Mouse (Mus musculus): ENCODE measurements at regions not wholly inside any gene's neighbourhood (a gene's known extent, or its start where the extent isn't known, plus 50 kb on each side); places are given as distances from the start of the nearest gene placed in this dataset.

DNA sequence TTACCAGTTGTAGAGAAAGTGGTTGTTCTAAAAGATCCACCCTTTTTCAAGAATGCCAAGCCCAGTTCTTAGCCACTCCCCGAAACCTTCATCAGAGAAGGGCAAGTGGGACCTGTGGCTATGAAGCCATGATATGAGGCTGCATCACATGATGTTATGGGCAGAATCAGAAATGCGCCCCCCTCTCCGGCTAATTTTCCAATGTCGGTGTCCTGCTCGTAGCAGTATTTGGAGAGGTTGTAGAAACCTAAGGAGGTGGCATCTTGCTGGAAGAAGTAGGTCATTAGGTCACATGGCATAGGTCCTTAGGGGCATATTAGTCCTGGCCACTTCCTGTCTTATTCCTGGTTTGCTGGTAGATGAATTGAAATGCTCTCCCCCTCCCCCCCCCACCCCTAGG lies 460.1 kb downstream of the Ccdc171 start:
- no peak for DNase-seq (ENCODE audit: low spot score in 2 of 2)
- intact Hi-C loops (cut with DNase I) = no loop called here

DNA sequence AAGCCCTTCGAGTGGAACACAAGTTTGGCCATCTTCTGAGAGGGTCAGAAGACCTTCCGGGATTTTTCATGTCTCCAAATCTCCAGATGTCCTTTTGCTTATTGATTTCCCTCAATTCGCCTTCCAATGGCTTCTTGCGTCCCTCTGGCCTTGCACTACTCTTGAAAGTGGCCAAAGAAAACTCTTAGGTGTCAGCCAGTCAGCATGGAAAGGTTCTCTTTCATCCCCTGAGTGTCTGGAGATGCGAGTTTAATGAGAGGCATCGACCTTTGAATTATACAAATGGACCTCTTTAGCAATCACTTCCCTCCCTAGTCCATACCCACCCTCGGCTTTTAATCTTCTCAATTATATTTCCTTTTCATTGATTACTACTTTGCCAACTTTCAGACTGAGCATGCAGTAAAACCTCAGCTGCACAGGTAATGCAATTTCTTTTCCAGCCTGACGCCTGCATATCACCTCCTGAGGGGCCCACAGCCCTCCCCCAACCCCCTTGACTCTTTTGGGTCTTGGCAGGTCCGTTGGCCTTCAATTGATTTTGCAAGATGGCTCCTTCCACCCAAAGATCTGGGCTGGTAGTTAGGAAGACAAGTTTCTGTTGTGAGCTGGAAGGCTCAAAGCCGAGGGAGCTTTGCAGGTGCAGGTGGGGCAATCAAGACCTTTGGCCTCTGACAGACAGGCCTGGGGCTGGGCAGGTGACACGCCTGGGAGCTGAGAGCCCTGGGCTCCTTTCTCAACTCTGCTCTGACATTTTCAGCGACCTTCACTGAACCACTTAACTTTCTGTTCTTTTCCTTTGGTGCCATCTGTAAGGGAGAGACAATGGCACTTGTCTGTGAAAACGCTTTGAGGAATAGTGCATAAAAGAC lies 461.8 kb downstream of the Ccdc171 start:
- intact Hi-C loops (cut with DNase I) = no loop called here
- no peak for DNase-seq (ENCODE audit: low spot score in 2 of 2)

DNA sequence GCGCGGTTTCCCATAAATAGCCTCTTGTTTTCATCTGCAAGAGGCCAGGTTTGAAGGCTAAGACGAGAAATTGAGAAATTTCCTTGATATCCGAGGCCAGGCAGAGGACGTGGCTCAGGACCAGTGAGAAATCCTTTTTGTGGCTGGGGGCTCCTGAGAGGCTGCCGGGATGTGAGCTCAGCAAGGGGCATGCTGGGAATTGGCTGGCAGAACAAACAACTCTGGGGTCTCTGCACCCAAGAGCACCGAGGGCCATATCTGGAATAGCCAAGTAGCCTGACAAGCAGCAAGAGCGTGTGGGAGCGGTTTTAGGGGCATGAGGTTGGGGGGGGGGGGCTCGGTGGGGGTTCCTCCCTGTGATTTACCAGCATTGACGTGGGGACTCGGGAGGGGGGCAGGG lies 462.5 kb downstream of the Ccdc171 start:
- intact Hi-C loops (cut with DNase I) = no loop called here
- no peak for DNase-seq (ENCODE audit: low spot score in 2 of 2)

DNA sequence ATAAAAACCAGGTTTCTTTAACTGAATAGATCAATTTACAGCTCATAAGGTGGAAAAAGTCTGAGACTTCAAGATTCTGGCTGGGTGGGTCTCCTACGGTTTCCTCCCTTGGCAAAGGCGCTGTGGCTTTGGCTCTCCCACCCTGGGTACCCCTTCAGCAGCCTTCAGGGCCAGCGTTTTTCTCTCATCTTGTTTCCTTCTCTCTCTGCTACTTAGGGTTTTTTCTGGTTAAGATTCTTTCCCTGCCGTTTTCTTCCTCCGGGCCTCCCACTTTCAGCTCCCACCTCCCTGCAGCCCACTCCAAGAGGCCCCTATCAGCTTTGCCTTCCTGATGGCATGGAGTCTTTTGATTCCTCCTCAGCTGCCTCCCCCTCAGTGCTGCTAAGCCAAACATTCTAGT lies 463.0 kb downstream of the Ccdc171 start:
- intact Hi-C loops (cut with DNase I) = no loop called here
- DNase-seq (ENCODE audit: low spot score in 2 of 2) = no peak

DNA sequence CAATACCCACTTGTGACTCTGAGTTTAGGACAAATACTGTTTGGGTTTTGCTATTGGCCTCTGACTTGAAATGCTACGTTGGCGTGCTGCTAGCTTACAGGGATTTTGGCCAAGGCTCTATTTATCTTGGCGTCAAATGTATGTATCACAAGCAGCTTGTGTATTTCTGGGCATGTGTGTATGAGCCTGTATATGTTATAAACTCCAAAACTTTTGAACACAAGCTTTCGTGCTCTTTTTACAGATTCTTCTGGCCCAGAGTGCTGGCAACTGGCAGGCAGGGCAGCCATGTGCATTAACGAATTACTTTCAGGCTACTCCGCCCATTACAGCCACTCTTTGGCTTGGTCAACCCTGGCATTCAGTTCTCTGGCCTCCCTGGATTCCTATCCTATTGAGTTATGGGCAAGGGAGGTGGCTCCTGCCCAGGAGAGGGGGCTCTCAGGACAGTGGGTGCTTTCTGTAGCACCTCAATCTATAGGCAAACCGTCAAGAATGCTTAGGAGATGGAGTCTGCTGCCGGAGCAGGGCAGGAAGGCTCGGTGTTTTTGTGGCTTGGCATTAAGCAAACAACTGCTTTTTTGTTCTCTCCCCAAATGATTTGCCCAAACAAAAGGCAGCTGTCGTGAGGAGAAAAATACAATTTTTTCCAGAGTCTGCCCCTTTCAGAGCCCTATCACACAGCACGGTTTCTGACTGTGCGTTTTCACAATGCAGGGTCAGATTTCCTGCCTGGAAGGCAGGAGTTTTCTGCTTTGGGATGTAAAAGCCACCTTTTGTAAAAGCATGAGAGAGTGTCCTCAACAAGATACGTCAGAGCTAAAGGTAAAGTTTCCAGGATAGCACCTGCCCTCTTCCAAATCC lies 465.0 kb downstream of the Ccdc171 start:
- intact Hi-C loops (cut with DNase I) = no loop called here
- no peak for DNase-seq (ENCODE audit: low spot score in 2 of 2)

DNA sequence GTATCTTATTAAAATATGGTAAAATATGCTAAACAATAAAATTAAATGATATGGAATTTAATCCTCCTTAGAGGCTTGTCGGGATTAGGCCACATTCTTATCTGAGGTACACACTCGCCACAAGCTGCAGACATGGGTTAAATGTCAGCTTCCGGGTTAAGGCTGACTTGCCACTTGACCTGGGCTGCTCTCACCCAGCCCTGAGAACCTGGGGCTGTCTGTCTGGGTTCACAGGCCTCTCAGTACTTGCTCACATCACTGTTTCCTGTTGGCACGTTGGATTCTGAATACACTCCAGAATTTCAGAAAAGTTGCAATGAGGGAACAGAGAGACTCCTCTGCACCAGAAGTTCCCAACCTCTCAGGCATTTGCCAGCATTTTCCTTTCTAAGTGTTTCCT lies 465.9 kb downstream of the Ccdc171 start:
- DNase-seq (ENCODE audit: low spot score in 2 of 2) = no peak
- intact Hi-C loops (cut with DNase I) = no loop called here

DNA sequence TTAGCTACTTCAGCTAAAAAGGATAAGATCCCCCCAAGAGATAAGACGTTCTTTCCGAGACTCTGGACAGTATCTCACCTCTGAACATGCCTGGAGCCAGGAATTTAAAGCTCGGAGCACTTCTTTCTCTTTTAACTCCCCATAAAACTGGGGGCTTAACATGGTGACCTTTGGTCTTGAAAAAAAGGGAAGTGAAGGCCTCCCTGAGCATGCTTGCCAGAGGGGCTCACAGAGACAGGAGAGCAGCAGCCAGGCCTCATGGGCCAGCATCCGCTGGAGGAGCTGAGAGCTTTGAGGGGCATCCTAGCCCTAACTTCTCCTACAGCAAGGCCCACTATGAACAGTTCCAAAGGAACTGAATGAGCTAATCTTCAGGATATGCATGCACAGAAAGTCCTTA lies 471.7 kb downstream of the Ccdc171 start:
- intact Hi-C loops (cut with DNase I) = no loop called here
- DNase-seq (ENCODE audit: low spot score in 2 of 2) = no peak

DNA sequence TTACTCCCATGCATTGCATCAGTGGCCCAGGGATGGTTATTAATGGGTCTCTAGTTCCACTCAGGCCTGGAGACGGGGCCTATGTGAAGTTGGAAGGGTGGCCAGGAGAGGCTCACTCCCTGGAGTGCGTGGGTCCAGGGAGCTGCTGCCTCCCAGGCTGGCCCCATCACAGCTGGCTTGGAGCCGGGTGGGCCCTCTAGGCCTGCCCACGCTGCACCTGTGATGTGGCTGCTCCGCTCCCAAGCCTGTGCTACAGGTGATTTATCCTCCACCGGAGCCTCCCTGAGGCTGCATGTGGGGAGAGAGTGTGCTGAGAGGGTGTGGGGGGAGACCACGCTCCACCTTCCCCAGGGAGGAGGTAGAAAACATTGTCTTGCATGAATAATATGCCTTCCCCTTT lies 476.3 kb downstream of the Ccdc171 start:
- intact Hi-C loops (cut with DNase I) = no loop called here
- DNase-seq (ENCODE audit: low spot score in 2 of 2) = no peak

DNA sequence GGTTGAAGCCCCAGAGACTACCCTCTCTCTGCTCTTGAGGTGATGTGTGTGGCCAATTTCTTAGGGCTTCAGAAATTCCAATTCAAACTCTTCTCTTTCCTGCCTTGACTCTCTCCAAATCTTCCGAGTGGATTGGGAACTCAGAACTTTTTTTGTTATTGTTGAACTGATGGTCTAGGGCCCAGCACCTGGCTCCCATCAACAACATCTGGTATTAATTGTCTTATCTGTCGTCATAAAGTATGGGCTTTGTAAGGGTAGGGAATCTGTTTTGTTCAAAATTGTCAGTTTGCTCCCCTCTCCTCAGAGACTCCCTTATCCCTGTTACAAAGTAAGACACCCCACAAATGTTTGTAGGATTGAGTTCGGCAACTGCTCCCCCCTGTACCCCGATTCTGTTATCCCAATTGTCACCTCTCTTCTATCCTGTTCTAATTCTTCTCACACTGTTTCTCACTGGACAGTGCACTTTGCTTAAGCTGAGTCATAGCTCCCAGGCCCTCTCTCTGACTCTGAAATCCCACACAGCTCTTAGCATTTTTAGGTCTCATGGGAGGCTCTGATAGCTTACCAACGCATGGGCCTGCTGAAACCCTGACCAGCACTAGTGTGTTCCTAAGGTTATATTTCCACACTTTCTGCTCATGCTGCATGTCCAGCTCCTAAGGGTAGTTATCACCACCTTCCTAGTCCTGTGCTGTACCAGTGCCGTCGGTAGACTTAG lies 478.9 kb downstream of the Ccdc171 start:
- intact Hi-C loops (cut with DNase I) = no loop called here
- no peak for DNase-seq (ENCODE audit: low spot score in 2 of 2)

DNA sequence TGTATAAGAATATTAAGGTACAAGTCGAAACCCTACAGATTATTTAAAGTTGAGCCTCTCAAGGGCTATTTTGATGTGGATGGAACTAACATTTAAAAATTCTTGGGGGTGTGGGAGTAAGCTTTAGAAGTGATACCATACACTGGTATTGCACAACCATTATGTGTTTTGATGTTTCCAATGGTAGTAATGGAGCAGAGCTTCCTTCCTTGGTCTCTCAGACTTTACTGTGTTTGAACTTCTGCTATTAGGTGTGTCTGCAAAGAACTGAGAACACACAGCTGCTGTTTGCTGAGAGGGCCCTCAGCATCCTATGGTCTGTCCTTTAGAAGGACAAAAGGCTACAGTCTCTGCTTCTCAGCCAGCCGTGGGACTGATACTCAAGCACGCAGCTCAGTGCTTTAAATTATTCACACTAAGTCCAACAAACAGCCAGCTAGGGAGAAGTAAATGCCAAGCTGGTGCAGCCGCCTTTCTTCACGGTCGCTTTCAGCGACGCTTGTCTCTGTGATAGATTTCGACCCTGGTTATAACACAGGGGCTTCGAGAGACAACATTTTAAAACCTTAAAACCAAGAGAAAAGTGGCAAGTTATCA lies 479.5 kb downstream of the Ccdc171 start:
- no peak for DNase-seq (ENCODE audit: low spot score in 2 of 2)
- intact Hi-C loops (cut with DNase I) = no loop called here

DNA sequence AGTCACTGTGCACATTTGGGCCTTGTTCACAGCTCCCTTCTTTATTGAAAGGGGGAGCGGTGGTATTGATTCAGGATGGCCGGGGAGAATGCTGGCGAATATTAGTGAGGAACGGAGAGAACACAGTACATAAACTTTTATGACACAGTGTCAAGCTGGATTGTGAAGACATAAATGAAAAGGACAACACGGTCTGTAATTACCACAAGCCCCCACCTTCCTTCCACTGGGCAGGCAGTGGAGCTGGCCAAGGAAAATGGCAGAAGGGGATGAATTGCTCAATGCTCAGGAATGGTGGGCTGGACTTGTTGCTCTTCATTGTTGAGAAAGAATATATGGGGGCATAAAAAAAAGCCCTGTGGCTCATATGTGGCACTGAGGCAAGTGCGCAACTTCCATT lies 486.6 kb downstream of the Ccdc171 start:
- DNase-seq (ENCODE audit: low spot score in 2 of 2) = no peak

DNA sequence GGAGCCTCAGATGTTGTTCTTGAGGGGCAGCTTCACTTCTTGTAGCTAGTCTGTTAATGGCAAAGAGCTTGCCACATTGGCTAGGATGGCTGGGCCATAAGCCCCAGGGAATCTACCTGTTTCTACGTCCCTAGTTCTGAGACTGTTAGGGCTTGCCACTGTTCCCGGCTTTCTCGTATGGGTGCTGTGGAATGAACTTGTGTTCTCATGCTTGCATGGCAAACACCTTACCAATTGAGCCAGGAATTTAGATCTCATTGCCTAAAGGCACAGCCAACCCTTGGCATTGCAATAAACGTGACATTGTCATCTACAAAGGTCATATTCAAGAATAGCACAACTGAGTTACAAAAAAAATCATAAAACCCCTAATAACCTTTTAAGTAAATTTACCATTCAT lies 489.8 kb downstream of the Ccdc171 start:
- intact Hi-C loops (cut with DNase I) = no loop called here
- DNase-seq (ENCODE audit: low spot score in 2 of 2) = no peak

More for the DNA sequence above, 486.6 kb downstream of the Ccdc171 start:
- intact Hi-C loops (cut with DNase I) = no loop called here

DNA sequence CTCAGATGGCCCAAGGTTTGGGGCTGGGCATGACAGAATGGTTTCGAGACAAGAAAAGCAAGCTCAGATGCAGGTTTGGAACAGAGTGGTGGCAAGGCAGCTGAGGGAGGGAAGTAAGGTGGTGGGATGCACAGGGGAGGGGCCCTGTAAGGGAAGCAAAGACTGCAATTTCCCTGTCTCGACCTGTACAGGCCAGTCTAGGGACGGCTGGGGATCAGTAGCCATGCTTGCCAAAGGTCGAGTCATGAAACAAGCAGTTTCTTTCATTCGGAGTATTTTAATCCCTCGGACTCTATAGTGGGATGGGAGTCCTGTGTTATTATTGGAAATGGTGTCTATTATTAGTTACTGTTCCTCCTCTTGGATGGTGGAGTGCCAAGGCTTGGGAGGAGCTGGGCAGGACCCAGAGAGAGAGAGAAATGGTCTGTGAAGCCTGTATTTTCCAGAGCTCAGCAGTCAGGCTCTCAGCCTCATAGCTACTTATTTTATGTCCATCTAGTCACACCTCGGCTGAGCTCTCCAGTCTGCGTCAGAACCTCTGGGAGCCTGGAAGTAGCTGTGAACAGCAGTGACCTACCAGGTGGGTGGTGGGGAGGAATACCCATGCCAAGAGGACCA lies 490.3 kb downstream of the Ccdc171 start:
- DNase-seq (ENCODE audit: low spot score in 2 of 2) = no peak
- intact Hi-C loops (cut with DNase I) = no loop called here

DNA sequence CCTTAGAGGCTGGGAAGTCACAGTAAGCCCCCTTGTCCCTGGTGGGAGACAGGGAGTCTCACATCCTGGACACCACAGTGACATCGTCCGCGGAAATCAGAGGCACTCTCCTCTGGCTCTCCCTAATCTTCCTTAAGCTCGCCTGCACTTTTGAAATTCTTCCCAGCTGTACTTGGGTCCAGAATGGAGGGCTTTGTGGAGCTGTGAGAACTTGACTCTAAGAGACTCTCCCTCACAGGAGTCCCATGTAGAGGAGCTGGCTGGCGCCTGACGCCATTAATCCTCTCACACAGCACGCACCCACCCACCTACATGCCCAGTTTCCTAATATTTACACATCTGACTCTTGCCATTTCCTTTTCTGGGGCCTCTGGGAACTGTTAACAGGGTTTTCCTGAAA lies 492.8 kb downstream of the Ccdc171 start:
- intact Hi-C loops (cut with DNase I) = no loop called here
- DNase-seq (ENCODE audit: low spot score in 2 of 2) = no peak

DNA sequence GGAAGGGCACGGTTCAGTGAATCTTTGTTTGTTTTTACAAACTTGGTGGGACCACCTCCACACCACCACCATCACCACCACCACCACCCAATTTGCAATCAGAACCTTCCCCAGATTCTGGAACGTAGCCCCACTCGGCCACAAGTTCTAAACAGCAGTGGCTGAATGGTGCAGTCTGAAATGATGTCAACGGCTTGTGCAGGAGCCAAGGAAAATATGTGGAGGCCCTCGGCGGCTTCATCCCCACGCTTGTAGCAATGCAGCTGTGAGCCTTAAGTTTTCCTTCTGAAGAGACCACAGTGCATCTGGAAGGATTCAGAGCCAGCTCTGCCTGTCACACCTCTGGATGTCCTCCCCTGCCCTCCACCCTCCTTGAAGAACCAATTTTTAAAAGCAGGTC lies 493.4 kb downstream of the Ccdc171 start:
- intact Hi-C loops (cut with DNase I) = no loop called here
- DNase-seq (ENCODE audit: low spot score in 2 of 2) = no peak

DNA sequence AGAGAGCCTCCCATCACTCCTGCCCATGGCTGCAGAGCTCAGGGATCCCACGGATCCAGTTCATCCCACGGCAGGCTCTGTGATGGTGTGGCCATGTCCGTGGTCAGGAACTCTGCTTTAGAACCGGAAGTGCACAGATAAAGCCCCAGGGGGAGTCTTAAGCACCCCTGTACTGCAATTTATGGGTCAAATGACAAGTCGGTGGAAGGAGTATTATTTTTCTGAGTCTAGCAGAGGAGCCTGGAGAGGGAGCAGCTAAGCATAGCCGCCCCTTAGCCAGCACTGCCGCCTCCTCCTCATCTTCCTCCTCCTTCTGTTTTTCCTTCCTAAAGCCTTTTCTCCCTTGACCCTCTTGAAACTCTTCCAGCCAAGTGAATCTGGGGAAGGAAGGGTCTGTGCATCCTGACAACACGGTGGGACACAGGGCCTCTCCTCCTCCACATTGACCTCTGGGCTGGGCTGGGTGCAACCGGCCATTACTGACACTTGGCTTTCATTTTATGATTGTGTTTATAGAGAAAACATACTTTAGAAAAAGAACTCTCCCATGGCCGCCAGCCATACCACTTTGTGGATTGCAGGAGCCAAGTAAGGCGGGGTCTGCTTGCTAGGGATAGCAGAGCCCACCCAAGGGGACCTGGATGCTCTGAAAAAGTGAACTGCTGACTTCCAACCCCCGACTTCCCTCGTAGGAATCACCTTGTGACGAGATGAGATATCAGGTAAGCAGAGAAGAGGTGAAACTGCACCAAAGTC lies 494.3 kb downstream of the Ccdc171 start:
- DNase-seq (ENCODE audit: low spot score in 2 of 2) = no peak
- intact Hi-C loops (cut with DNase I) = no loop called here

DNA sequence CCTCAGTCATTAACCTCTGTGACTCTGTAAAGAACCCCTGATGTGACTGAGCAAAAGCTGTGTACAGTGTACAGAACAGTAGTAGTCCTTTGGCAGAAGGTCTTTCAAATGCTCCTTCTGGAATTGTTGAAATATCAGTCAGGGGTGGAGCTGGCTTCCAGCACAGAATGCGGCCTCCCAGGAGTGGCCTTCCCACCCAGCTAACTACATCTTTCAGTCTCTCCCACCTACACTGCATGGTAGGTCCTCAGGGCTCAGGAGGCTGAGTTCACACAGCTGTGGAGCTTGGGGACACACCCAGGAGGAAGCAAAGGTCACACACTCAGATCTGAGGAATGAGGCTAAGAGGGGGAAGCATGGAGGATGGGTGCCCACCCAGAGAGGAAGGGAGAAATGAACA lies 495.3 kb downstream of the Ccdc171 start:
- intact Hi-C loops (cut with DNase I) = no loop called here
- DNase-seq (ENCODE audit: low spot score in 2 of 2) = no peak

DNA sequence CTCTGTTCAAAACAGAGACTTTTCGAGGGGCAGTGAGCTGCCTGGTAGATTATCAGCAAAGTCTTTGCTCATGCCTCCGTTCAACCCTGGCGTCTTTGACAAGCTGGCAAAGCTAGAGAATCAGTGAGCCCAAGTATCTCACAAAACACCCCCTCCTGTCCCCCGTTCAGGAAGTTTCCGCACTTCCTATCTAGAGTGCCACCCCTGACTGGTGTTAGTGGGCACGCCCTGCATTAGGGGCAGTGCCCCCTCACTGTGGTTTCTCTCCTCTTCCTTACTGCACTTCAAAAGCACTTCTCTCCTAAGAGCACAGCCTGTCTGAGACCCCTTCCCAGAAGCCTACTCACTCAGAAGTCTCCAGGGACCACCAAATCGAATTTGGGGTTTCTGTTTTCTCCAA lies 497.0 kb downstream of the Ccdc171 start:
- no peak for DNase-seq (ENCODE audit: low spot score in 2 of 2)
- intact Hi-C loops (cut with DNase I) = no loop called here

DNA sequence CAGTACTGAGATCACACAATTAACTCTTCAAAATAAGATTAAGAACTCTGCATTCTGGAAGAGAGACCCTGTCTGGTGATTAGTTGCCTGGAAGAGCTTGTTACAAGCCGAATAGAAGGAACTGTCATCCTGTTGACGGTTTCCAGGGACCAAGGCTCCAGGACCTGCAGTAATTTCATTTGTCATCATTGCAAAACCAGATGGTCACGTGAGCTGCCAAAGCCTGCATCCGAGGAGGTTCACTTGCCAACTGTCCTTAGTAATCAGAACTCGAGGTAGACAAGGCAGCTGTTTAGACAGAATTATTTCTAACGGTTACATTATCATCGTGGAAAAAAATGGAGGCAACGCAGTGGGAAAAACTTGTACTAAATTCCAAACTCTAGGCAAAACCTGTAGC lies 500.8 kb downstream of the Ccdc171 start:
- DNase-seq (ENCODE audit: low spot score in 2 of 2) = no peak
- intact Hi-C loops (cut with DNase I) = no loop called here

Measured in left cerebral cortex, postnatal 14 days (tissue).